Mouse (Mus musculus): ENCODE measurements around the gene Zfp994. TPM values are rescaled to one million over a fixed set of nuclear protein-coding genes. Genes with fewer than 3 reads are reported as not detected.
"Not testable (repeated sequence)": the region's sequence is repeated elsewhere in the genome, so short reads cannot be mapped to it uniquely, and the experiment has no call there.

Zfp994 gene
- 3.7 and 4.4 TPM in 2 replicates for polyA plus RNA-seq (2016; fragmentation: Nextera tagmentation; extraction: Ambion mirVana)

GRCm38 (mm10) chr17:22225422-22226012 lies at the start of gene Zfp994:
TSS of gene Zfp994 (minus strand) at chr17:22225616.
- not testable (repeated sequence) for H3K27me3 ChIP-seq; H3K36me3 ChIP-seq; H3K4me1 ChIP-seq; H3K9me3 ChIP-seq (replicated peaks)
- under 1% methylated on average over 23 of the region's 23 CpGs for WGBS
- Histone ChIP-seq H3K27ac (peak within 1 kb of the TSS; percentile 76; the same call in 1 of the 2 replicates), H3K4me3 (peak within 1 kb of the TSS; percentile 61), H3K4me2 (replicated peaks) (peak within 1 kb of the TSS; percentile 54), H3K9ac (peak within 1 kb of the TSS; percentile 62)
- ATAC-seq (ENCODE audit: low FRiP score), result peak; percentile 100

GRCm38 (mm10) chr17:22230701-22231100 lies 5.3 kb upstream of the Zfp994 start:
- H3K9me3 ChIP-seq (replicated peaks); H3K27ac ChIP-seq; H3K4me1 ChIP-seq; H3K9ac ChIP-seq; ATAC-seq (ENCODE audit: low FRiP score); H3K4me3 ChIP-seq; H3K36me3 ChIP-seq; H3K27me3 ChIP-seq; H3K4me2 ChIP-seq (replicated peaks): not testable (repeated sequence)
- WGBS, result 73% methylated on average over 19 of the region's 19 CpGs

GRCm38 (mm10) chr17:22225015-22225414 lies 401 bp downstream of the Zfp994 start:
- Histone ChIP-seq H3K4me2 (replicated peaks) (peak overlapping the region; percentile 54), H3K4me3 (peak overlapping the region; percentile 61)
- not testable (repeated sequence) for H3K9me3 ChIP-seq (replicated peaks); H3K27ac ChIP-seq; H3K36me3 ChIP-seq; H3K27me3 ChIP-seq; H3K4me1 ChIP-seq; H3K9ac ChIP-seq
- WGBS, result 4% methylated on average over 3 of the region's 3 CpGs
- ATAC-seq (ENCODE audit: low FRiP score), result peak; percentile 83

- not testable (repeated sequence) for H3K4me1 ChIP-seq; H3K9me3 ChIP-seq (replicated peaks); H3K27me3 ChIP-seq; H3K36me3 ChIP-seq
- Histone ChIP-seq H3K9ac (peak within 1 kb of the TSS; percentile 63), H3K4me3 (peak within 1 kb of the TSS; percentile 54), H3K27ac (0 out of 2 replicates have a peak within 1 kb of the TSS, but pooled peaks have one; percentile 44), H3K4me2 (replicated peaks) (peak within 1 kb of the TSS; percentile 58)
- 0% methylated on average over 16 of the region's 16 CpGs for WGBS
- peak; percentile 90 for ATAC-seq (ENCODE audit: low FRiP score)
These were observed 59.6 kb downstream of the Zfp994 start, which contains the start of gene Zfp947 for GRCm38 (mm10) chr17:22165722-22166294. TSS of gene Zfp947 (minus strand) at chr17:22166190.

GRCm38 (mm10) chr17:22165304-22165703 lies 60.1 kb downstream of the Zfp994 start:
- peak overlapping the region; percentile 58 for H3K4me2 ChIP-seq (replicated peaks)
- not testable (repeated sequence) for H3K36me3 ChIP-seq; H3K9me3 ChIP-seq (replicated peaks); H3K4me1 ChIP-seq; H3K27me3 ChIP-seq; H3K27ac ChIP-seq
- H3K9ac ChIP-seq, result peak overlapping the region; percentile 63
- whole genome bisulfite sequencing, result 20% methylated on average over 3 of the region's 3 CpGs
- ATAC-seq (ENCODE audit: low FRiP score), result peak; percentile 76
- H3K4me3 ChIP-seq, result peak overlapping the region; percentile 54

GRCm38 (mm10) chr17:22153951-22154350 lies 71.5 kb downstream of the Zfp994 start:
- ATAC-seq (ENCODE audit: low FRiP score); H3K9me3 ChIP-seq (replicated peaks); H3K36me3 ChIP-seq; H3K27me3 ChIP-seq; H3K27ac ChIP-seq; H3K4me3 ChIP-seq; H3K4me2 ChIP-seq (replicated peaks); H3K9ac ChIP-seq; H3K4me1 ChIP-seq: not testable (repeated sequence)
- 50% methylated on average over 3 of the region's 4 CpGs for WGBS

Other genes starting within 250 kb of the Zfp994 start
- gene Zfp947, start 59.4 kb downstream of the Zfp994 start, polyA plus RNA-seq (2016; fragmentation: Nextera tagmentation; extraction: Ambion mirVana), result 1.4 and 1.7 TPM in 2 replicates
- 13.1 TPM in 2 replicates for gene CT030661.1, start 89.2 kb upstream of the Zfp994 start, polyA plus RNA-seq (2016; fragmentation: Nextera tagmentation; extraction: Ambion mirVana)
- gene Zfp944, start 135.8 kb upstream of the Zfp994 start, polyA plus RNA-seq (2016; fragmentation: Nextera tagmentation; extraction: Ambion mirVana), result 14.4 and 15.7 TPM in 2 replicates
- gene Zfp758, start 135.8 kb upstream of the Zfp994 start, polyA plus RNA-seq (2016; fragmentation: Nextera tagmentation; extraction: Ambion mirVana), result 10.1 and 12.9 TPM in 2 replicates
- 31.7 and 34.5 TPM in 2 replicates for gene Zfp946, start 198.6 kb upstream of the Zfp994 start, polyA plus RNA-seq (2016; fragmentation: Nextera tagmentation; extraction: Ambion mirVana)

Measured in hindbrain, embryonic 12.5 days (tissue).